Mouse (Mus musculus) gastrocnemius, postnatal 10 days (tissue): ENCODE measurements at regions not wholly inside any gene's neighbourhood (a gene's known extent, or its start where the extent isn't known, plus 50 kb on each side); places are given as distances from the start of the nearest gene placed in this dataset.

Experiments used
- DNase-seq: peaks from one replicate; pipeline ENCODE4 v3.0.0; 2021; ENCODE audit warnings: mixed read lengths

DNA sequence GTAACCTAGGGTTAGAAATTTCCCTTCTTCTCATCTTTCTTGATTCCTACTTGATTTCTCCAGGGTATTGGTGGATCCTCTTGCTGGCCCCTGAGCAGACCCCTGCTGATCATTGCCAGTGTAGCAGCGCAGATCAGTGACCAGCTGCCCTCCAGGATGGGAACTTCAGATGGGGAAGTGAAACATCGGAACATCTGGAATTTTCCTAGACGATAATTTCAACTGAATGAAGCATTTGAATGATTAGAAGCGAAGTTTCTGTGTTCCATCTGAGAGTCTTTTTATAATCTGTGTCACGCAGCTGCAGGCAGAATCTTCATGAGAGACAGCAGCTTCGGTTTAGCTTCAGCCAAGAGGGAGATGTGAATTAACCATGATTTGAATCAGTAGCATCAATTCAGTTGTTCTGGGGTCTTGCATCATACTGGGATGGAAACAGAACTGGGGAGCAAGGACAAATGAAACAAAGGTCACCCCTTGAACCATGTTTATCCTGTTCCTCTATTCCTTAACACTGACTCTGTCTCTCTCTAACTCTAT lies 57.8 kb upstream of the Ddit4l start:
- DNase-seq = no peak

DNA sequence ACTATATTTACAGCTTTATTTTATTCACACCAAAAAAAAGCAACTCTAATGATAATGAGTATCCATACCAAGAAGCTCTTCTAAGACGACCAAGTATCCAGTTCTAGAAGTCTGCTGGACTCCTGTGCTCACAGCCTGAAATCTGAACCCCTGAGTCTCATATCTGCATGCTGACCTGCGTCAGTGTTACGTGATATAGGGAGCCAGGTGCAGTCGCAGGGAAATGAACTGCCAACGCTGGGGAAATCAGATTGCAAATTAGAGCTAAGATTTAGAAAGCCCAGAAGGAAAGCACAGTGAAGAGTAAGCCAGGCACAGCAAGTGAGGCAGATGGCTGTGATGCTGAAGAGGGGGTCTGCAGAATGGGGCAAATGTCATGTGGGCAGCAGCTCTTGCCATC lies 57.1 kb upstream of the Ddit4l start:
- no peak for DNase-seq

DNA sequence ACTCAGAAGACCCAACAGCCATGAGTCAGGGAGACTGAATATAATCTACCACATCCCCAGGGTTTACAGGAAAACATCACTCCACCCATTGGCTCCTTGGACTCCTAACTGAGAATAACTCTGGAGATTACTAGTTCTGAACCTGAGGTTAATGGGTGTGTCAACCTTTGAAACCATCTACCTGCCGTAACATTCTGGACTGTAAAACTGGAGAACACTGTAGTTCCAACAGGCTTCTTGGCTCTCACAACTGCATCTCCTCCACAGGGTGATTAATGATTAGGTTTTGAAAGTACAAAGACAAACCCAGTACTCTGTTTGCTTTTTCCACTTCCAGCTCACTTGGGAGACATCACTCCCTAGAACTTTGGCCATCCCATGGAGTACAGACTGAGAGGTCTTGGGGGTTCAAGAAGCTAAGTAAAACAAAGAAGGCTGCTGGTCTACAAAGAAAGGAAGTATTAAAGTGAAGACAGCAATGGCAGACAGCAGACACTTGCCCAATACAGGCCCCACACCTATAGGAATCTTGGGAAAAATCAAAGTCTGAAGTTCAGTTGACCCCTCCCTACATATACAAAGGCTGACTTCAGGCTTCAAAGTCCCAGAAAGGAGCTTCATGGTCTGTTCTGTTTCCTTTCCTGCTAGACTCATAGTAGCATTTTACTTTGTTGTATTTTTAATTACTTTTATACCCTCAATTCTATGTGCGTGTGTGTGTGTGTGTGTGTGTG lies 52.7 kb upstream of the Ddit4l start:
- no peak for DNase-seq
